Mouse (Mus musculus) gastrocnemius, postnatal 25 days (tissue): ENCODE results near the gene Eif4e. TPM values are rescaled to one million over a fixed set of nuclear protein-coding genes. Genes with fewer than 3 reads are reported as not detected.

ENCODE experiments used
- DNase-seq: peaks from one replicate; pipeline ENCODE4 v3.0.0; 2022
- microRNA-seq, 2 experiments: library from miRNA; unstranded; fragments of <30 nt; microRNA quantifications; one replicate each; pipeline ENCODE4 v1.2.0; 2021; ENCODE audit warnings: borderline replicate concordance in 2 of 2
- total RNA-seq, 2 experiments: library from RNA; stranded (reverse); gene quantifications; 1 replicate in 1 of 2; 2 replicates in 1 of 2; pipeline ENCODE4 v1.2.3; 2021

Eif4e gene
- total RNA-seq, 2 experiments from 2014 or later = 109 to 113 TPM

GRCm38 (mm10) chr3:138586213-138586612 lies 60.2 kb downstream of the Eif4e start:
- DNase-seq = no peak

- no peak for DNase-seq
Measured at GRCm38 (mm10) chr3:138587137-138587536, 61.2 kb downstream of the Eif4e start.

DNA sequence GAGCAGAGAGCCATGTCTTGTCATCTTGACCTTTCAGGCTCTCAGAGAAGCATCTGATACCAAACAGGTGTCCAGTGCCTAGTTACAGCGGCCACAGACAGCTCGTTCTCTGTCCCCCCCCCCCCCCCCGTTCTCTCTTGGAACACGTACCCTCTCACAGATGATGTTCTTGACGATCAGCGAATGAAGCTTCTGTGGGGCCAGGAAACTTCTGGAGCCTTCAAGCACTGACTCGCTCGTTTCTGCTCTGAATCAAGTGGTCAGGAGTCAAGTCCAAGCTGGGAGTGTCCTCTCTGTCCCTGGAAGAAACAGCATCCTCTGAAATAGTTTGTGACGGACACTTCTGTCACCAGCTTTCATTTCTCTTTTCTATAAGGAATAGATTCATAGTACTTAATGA lies 62.0 kb downstream of the Eif4e start:
- DNase-seq = peak; percentile 49

- DNase-seq = no peak
Measured at GRCm38 (mm10) chr3:138591002-138591401, 65.0 kb downstream of the Eif4e start.

DNA sequence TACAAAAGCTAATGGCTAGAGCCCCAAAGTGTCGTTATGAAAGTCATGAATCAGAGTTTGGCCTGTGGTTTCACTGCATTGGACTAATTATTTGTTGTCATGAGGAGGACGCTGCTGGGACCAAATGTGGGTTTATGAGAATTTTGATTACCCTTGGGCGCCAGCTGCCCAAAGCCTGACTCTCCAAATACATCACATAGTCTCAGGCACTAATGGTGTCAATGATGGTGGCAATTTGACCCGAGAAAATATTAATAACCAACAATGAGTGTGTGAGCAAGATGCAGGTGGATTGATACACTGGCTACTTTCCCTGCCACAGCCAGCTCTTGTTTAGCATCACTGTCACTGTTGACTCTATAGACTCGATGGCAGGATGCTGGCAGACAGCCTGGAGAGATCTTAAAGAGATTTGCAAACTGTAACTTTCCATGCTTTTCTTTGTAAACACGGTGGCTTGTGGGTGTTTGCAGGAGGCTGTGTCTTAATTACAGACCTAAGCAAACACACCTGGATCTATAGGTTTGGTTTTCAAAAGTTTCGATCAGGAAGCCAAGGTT lies 65.9 kb downstream of the Eif4e start:
- DNase-seq = no peak

GRCm38 (mm10) chr3:138593131-138593530 lies 67.2 kb downstream of the Eif4e start:
- no peak for DNase-seq

GRCm38 (mm10) chr3:138593911-138594310 lies 67.9 kb downstream of the Eif4e start:
- no peak for DNase-seq

DNA sequence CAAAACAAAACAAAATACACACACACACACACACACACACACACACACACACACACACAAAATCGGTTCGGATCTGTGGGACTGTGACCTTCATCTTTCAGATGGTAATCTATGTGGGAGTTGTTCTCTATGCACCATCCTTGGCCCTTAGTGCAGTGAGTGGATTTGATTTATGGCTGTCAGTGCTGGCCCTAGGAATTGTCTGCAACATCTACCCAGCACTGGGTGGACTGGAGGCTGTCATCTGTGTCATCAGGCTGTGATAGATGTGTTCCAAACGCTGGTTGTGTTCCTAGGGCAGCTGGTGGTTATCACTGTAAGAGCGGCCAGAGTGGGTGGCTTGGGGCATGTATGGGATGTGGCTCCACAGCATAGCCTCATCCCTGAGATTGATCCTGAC lies 75.1 kb downstream of the Eif4e start:
- no peak for DNase-seq

- no peak for DNase-seq
Measured at GRCm38 (mm10) chr3:138605132-138605531, 79.2 kb downstream of the Eif4e start.

DNA sequence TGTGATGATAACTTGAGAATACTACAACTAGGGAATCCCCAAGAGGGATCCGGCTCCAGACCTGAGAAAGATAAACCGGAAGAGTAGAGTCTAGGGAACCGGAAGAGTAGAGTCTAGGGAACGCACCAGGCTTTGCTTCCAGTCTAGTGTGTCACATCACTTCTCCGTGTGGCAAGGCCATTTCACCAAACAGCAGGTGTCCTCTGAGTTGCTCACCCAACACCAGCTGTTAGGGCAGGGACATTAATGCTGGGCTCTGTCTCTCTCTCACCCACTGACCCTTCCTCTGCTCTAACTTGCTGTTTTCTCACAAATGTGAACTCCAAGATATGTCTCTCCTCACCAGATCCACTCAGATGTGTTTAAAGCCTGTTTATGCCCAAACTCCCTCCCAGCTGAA lies 82.7 kb downstream of the Eif4e start:
- no peak for DNase-seq

Small RNA genes within 50 kb of the gene (microRNA-seq; reads per million reads assigned to microRNA genes)
- 0 to 0.26 reads per million in 2 experiments for gene Mir1956

Other genes with a start within 250 kb of the Eif4e start
- not detected for gene Adh6a, start 212.9 kb upstream of the Eif4e start, total RNA-seq
- gene Adh6b, start 184.4 kb upstream of the Eif4e start, total RNA-seq = not detected
- gene Adh4, start 110.7 kb upstream of the Eif4e start, total RNA-seq = not detected
- 10 to 100 TPM; 55.9 to 57.2 TPM for gene Adh5, start 83.1 kb upstream of the Eif4e start, total RNA-seq
- 10 to 100 TPM; 40.4 to 46.1 TPM for gene Metap1, start 36.7 kb upstream of the Eif4e start, total RNA-seq
- gene Tspan5, start 216.0 kb downstream of the Eif4e start, total RNA-seq = 1 to 10 TPM; 4.9 to 6.6 TPM